Mouse (Mus musculus) adrenal gland, adult (tissue): ENCODE data around the gene Podxl.

Source experiments
- DNase-seq, 2 experiments: peaks; one replicate each; pipeline ENCODE4 v3.0.0; 2022 to 2023; ENCODE audit warnings: low spot score in 1 of 2; ENCODE audit not compliant: inconsistent age in 2 of 2

Podxl gene

DNA sequence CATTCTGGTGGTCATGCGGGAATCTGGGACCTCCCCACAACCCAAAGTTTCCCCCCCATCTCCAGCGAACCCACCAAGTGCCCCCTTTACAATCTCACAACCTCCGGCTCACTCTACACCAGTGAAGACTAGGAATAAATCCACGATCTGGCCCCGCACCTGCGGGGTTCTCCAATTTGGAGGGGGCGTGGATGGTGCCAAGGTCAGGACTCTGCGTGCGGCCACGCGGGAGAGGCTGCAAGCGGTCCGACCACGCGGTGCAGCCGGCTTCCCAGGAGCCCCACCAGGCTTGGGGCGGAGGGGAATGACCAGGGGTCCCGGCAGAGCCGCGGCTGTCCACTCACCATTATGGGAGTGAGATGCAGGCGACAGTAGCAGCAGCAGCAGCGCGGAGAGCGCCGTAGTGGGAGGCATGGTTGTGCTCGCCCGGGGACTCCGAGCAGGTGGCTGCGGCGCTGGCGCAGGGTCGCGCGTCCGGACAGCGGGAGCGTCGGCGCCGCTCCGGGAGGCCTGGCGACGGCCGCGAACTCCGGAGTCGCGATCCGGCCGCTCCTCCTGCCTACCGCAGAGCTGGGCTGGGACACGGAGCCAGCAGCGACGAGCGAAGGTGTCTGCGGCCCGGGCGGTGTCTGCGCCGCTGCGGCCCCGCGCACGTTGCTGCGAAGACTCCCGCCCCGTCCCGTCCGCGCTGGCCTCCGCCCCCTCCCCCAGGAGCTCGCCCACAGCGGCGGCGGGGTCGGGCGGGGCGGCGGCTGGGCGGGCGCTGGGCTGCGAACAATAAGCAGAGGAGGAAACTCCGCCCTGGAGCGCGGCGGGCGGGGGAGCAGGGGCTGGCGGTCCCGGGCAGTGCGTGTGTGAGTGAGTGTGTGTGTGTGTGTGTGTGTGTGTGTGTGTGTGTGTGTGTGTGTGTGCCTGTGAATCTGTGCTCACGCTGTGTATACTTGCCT is at the start of gene Podxl:
TSS of gene Podxl (minus strand) at position 747 of the 947 bp plus-strand sequence.
- DNase-seq: peak; percentile 83 to 92

DNA sequence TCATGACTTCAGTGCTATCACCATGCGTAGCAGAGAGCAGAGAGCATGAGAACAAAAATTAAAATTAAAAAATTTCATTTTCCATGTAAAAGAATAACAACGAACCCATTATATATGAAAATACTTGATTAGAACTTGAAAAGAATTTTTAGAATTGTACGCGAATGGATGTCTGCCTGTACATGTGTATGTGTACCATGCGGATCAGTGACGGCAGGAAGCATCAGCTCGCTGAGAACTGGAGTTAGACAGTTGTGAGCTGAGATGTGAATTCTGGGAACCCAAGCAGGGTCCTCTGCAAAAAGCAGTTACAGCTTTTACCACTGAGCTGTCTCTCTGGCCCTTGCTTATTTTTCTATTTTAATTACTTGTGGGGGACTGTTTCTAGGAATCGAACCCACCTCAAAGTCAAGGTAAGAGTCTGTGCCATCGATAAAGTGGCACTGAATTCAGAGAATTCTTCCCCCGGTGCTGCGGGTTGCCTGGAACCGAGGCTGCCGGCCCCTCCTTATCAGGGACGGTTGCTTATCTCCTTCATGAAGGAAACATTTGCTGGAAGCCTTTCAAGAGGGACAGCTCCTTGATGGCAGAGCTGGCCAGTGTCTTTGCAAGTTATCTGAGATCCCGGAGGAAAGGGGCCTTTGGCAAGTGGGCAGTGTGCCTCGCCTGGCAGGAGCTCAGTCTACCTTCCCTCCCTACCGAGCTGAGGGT is 48.9 kb upstream of the Podxl start:
- peak in 1 of 2 experiments; percentile 51 for DNase-seq

DNA sequence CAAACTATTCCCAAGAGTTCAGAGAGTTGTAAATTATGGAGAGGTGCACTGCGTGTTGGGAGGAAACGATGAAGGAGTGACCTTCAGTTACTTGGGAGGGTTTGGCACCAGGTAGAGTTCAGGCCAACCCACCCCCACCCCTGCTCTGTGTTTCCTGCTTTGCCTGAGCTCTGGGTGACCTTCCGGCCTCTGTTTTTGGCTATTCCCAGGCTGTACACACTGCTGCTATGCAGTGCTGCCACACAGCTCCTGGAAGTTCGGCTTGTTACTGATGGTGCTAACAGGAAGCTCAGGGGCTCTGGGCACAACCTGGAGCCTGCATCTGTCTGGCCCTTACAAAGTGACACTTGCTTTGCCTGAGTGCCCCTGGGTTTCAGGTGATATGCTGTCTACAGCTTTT is 42.6 kb upstream of the Podxl start:
- peak in 1 of 2 experiments; percentile 40 for DNase-seq

DNA sequence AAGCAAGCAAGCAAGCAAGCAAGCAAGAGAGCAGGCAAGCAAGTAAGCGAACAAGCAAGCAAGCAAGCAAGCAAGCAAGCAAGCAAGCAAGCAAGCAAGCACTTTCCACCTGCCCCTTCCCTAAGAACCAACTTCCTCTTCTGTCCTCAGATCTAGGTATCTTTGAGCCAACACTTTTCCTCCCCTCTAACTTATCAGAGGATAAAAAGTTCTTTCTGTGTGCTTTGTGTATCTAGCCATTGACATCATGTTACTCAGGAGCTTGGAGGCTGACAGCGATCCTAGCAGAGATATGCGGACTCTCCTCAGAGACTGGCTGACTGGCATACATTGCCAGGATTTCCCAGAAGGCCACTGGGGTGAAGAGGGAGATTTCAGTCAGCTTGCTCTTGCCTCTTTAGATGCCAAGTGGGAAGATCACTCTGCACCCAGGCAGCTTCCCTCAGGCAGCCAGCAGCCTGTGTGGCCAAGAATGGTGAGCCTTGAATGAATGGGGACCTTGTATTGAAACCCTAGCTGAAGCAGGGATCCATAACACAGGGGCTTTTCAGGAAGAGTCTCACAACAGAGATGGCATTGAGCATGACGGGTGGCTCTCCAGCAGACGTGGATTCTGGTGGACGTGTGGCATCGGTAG is 41.0 kb upstream of the Podxl start:
- no peak for DNase-seq

DNA sequence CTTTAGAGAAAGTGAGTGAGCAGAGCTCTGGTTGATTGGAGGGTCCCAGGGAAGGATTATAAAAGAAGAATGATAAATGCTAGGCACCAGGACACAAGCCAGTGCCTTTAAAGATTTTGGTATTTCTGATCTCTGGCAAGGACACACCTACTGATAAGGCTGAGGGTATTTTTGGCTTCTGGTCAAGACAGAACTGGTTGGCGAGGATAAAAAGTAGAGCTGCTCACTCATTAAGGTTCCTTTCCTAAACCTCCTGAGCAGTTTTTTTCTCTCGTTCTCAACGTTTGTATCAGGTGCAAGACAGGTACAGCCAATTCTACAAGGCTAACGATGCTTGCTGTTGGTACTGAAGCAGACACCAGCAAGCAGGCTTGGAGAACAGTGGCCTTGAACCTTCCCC is 38.7 kb upstream of the Podxl start:
- DNase-seq: peak; percentile 45 to 74

DNA sequence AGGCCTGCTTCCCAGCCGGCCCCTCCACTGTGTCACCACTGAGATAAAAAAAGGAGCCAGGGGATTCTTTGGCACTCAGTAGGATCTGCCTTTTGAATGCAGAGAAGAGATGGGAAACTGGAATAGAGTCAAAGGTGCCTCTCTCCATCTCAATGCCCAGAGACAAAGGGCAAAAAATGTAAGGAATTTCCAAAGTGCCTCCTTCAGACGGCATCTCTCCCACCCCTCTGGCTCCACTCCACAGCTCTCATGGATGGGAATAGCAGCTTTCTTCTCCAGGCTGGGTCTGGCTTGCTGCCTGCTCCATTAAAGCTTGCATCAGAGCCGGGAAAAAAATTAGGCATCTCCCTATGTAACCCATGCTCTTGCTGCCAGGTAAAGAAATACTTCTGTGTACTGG is 37.4 kb upstream of the Podxl start:
- DNase-seq: no peak

DNA sequence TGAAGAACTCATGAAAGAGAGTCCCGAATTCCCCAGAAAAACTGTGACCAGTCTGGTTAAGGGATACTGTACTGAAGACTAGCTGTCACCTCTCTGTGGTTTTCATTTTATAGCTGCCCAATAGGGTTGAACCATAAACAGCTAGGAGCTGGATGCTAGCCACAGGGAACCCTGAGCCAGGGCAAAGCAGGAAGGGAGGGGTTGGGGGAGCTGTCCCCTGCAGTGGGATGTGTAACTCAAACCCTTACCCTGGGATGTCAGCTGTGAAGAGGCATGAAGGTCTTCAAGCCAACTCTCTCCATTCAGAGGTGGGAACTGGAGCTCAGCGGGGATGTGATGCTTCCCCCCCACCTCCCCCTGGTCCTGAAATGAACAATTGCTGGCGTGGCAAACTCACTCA is 36.1 kb upstream of the Podxl start:
- no peak for DNase-seq

DNA sequence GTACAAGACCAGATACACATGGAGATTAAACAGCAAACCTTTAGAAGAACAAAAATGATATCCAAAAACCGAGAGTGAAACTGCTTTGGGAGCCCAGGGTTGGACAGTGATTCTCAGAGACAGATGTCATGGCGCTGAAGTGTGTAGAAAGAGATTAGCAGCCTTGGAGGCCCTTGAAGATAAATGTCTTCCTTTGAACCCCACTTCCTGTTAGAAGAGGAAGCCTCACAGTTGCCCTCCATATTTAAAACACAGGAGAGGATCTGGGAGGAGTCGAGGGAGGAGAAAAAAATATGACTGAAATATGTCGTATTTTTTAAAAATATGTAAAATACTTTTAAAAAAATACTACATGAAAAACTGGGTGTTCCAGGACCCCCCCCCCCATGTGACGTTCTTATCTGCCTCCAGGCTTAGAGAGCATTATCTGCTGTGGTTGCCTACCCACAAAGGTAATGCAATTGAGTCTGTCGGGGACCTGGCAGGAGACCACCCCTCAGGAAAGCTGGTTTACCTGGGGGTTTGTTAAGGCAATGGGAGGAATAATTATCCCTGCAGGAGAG is 34.6 kb upstream of the Podxl start:
- DNase-seq: no peak

DNA sequence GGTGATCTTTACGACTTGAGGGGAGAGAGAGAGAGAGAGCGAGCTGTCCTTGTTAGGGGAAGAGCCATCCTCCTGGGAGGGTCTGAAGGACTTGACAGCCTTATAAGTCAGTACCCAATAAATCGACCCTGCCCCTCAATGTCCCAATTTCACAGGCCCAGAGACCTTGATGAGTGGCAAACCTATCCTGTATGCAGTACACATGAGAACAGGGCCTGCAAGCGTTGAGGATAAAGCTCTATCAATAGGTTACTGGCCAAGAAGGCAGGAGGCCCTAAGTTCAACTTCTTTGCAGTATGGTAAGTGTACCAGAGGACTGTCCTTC is 33.3 kb upstream of the Podxl start:
- DNase-seq: no peak

DNA sequence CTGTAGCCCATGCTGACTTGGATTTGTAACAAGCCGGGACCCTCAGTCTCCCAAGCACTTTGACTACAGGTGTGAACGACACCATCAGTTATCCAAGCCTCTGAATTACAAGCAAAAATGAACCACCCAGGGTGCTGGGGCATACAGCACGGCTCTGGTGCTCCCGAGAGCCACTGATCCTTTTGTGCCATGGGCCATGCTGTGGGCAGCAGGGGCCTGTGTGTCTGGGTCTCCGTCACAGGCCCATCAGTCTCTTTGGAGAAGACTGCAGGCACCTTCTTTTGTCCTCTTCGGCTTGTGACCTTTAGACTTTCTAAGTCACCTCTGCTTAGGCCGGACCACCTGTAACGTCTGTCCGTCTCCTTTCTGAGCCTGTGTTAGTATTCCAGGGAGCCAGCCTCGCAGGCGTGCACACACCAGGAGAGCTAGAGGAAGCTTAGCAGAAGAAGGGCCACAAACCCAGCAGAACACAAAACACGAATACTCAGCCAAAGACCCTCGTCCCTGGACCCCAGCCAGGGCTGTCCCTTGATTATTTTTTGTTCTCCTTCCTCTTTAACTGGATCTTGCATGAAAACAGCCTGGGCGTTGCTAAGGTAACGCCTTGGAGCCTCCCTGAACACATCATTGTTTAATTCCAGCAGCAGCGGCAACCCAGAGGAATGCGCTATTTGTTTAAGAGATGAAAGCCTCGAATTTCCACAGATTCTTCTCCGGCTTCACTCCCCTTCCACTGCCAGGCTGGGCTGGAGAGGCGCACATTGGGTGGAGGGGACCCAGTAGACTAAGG is 32.8 kb upstream of the Podxl start:
- peak in 1 of 2 experiments; percentile 28 for DNase-seq

DNA sequence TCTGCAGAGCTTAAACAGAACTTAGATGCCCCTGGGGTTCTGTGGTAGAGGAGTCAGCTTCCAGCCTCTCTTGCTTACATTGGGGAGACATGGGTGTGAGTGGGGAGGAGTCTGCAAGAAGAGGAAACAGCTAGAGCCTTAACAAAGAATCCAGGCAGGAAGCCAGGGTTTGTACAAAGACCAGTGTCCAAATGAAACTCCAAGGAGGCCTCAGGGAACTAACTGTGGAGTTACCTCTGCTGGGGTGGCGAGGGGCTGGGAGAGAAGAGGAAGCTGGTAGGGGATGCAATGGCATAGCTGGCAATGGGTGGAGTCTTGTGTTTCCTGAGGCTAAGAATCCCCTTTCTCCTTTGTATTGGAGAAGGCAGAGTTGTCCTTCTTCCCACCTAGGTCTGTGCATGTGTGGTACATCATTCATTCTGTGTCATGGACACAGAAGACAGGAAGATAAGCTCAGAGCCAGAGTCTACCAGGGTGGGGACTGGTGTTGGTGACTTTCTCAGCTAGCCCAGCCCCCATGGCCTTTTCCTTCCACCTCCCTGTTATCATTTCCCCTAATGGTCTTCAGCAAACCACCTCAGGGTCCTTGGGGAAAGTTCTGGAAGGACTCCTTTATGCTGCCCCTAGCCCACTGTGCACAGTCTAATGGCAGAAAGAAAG is 28.9 kb upstream of the Podxl start:
- peak in 1 of 2 experiments; percentile 63 for DNase-seq

DNA sequence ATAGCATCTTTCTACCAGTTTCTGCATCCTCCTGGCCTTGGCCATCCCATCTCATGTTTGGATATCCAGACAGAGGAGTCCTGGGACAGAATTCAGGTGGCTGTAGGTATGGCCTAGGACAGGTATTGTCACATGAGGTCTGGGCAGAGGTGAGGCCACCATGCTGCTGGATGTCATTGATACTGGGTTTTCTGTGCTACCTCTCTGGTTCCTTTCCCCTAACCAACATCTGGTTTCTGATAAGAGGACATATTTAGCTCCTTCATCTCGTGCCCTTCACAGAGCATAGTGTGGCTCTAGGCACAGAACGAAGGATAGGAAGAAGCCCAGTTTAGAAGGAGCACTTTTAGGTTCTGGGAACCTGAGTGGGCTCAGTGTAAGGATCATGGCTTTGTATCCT is 28.3 kb upstream of the Podxl start:
- no peak for DNase-seq

DNA sequence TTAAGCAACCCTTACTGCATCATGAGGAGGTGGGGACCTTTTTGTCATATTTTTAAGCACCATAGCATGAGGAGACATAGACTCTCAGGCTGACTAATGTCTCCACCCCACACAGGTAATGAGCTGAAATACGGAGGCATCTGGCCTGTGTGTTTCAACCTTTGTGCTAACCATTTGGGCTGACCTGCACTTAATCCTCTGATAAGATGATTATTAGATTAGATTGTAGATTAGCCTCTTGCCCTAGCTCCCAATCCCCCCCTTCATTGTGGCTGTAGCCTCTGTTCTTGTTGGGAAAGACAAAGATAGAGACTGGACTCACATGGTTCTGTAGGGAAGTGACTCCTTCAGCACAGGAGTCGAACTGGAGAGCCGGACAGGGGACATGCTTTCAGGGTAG is 27.9 kb upstream of the Podxl start:
- DNase-seq: no peak

DNA sequence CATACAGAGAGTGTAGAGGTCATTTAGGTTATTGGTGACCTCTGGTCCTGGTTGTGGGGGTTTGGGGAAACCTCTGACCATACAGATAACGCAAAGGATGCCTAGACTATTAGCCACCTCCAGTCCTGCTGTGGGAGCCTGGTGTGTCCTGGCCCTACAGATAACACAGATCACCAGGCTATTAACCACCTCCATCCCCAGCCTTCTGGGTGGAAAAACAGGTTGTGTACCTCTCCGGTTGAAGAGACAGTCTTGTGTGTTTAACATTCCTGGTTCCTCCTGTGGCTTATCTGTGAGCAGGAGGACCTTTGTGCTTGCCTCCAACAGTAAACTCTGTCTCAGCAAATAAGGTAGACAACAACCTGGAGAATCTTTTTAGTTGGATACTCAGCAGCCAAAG is 27.0 kb upstream of the Podxl start:
- no peak for DNase-seq

DNA sequence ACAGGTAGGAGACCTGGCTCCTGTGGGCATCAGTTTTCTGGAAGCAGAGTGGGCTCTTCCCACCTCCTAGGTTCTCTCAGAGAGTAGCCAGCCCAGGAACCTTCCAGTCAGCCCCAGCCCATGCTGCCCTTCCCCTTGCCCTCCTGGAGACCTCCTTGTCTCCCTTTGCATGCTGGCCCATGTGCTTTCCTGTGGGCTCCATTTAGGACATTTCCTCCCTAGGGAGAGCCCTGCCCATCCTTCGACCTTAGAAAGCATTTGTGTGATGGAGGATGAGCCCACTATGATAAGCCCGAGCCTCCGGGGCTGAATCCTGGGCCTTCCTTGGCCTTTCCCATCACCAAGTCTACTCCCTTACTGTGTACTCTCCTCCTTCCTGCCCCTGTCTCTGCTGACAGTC is 25.5 kb upstream of the Podxl start:
- peak; percentile 49 to 54 for DNase-seq

DNA sequence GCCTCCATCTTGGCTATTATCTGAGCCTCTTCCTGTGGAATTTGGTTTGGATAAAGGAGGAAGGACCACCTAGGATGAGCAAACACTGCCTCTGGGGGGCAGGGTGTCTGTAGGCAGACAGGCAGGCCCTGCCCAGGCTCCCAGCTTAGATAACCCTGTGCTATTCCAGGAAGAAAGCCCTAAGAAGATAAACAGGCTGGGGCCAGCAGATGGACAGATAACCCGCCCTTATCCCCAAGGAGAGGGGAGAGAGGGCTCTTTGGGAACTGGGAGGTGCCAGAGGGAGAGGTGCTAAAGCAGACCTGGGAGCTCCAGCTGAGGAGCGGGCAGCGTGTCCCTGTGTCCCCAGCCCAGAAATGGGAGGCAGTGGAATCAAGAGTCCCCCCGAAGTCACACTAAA is 23.9 kb upstream of the Podxl start:
- DNase-seq: peak in 1 of 2 experiments; percentile 34

DNA sequence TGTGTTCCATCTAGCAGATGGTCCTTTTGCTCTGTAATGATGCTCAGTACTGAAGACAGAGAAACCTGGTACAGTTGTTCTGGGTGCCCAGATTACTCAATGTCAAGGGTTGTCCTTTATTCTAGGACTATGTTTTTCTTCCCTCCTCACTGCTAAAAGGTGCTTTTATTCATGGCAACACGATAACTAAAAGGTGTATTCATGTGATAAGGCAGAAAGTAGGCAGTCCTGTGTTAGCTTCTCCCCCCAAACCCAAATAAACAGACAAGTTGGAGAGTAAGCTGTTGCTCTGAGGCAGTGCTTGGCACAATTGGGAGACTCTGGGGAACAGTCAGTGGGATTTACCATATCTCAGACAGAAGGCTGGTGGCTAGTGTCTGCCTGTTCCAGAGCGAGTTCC is 22.3 kb upstream of the Podxl start:
- no peak for DNase-seq

DNA sequence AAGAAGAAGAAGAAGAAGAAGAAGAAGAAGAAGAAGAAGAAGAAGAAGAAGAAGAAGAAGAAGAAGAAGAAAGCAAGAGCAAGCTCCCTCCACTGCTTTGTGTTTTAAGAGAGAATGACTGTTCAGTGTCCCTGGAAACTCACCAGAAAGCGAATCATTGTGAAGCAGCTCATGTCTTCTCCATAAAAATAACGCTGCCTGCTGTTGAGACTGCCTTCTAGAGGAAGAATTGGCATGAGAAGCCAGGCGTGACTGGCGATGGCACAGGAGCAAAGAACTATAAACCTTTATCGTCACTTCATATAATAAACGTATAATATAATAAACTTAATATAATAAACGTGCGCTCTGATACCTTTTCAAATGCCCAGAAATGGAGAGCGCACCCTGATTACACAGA is 12.4 kb upstream of the Podxl start:
- no peak for DNase-seq

DNA sequence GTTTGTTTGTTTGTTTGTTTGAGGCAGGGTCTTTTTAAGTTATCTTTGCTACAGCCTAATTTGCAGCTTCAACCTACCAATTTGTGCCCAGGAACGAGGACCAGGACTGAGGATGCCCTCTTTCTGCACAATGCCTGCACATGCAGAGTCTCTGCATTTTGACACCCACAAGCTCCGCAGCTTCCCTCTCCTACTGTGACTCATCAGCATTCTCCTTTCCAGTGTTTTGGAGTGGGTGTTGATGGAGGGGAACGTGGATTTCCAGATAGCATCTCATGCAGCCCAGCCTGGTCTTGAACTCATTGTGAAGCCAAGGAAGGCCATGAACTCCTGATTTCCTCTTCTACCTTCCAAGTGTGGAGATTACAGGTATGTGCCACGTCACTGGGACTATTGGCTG is 11.3 kb upstream of the Podxl start:
- DNase-seq: no peak

DNA sequence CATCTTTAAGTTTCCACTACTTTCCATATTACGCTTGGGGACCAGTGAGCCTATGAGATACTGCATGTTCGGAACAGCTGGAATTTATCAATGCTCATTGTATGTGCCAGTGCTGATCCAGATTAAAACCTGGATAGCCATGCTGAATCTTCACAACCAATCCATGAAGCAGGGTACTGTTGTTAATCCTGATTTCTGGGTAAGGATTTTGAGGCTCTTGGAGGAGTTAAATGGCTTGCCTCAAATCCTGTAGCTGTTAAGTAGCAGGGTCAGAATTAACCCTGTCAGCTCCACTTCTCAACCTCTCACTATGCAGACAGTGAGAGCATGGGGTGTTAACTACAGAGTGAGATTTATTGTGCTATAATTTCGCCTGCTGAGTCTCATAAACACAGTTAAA is 7.7 kb upstream of the Podxl start:
- DNase-seq: no peak
